Mouse (Mus musculus): ENCODE measurements at regions not wholly inside any gene's neighbourhood (a gene's known extent, or its start where the extent isn't known, plus 50 kb on each side); places are given as distances from the start of the nearest gene placed in this dataset.

DNA sequence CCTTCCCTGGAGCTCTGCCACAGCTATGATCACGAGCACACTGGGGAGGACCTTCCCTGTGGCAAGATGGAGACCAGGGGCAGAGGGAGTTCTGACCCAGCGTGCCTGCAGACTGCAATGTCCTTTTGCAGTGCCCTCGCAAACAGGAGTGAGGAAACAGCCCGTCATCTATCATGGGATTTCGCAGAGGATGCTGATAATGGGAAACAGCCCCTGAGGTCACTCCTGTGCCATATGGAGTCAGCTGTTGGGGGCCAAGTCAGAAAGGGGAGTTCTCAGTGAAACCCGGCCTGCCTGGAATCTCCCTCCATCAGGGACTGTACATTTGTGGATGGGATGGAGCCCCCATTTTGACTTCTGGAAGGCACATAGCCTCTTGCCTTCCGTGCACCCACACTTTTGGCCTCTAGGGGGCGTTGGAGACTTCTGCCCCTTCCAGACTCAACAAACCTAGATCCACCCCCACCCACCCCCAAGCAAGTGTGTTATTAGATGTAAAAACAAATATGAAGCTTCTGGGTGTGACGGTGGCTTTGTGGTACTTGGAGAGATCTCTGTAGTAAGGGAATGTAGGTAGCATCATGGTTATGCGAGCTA, 98.1 kb downstream of the Kdr start:
- in situ Hi-C loops (cut with MseI, MboI): no loop called here

DNA sequence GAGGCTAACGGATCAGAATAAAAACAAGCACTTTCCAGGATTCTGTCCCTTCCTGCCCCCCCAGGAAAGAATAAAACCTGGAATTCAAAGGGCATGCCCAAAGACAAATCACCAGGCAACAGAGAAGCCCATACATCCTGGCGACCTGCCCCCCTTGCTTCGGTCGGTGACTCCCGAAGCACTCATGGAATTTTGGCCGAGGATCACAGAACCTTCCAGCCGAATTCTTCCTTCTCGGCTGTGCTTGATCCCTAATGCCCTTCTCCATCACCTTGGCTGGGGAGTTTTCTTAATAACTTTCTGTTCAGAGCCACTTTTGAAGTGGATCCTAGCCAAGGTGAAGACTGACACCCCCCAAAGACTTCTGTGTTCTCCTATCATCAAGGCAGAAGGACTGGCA, 99.9 kb downstream of the Kdr start:
- in situ Hi-C loops (cut with MseI, MboI): loop anchor here in 1 of 2 experiments (10.0 kb wide), 1 partner anchor 166 kb away; no protein-coding TSS in a partner anchor

DNA sequence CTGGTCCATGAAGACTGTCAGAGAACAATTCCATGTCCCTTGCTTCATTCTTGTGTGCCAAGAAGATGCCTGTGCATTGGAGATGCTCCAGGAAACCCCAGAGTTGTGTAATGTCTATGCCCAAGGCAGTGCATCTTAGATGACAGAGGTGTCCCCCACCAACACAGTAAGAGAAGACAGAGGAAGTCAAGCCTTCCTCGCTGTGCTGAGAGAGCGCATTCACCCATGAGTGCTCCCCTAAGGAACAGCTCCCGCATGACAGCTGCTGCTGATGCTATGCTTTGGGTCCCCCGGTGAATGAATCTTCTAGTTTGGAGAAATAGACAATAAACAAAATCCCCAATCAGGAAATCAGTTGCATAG, 100.7 kb downstream of the Kdr start:
- in situ Hi-C loops (cut with MseI, MboI): loop anchor here in 1 of 2 experiments (10.0 kb wide), 1 partner anchor 167 kb away; no protein-coding TSS in a partner anchor

DNA sequence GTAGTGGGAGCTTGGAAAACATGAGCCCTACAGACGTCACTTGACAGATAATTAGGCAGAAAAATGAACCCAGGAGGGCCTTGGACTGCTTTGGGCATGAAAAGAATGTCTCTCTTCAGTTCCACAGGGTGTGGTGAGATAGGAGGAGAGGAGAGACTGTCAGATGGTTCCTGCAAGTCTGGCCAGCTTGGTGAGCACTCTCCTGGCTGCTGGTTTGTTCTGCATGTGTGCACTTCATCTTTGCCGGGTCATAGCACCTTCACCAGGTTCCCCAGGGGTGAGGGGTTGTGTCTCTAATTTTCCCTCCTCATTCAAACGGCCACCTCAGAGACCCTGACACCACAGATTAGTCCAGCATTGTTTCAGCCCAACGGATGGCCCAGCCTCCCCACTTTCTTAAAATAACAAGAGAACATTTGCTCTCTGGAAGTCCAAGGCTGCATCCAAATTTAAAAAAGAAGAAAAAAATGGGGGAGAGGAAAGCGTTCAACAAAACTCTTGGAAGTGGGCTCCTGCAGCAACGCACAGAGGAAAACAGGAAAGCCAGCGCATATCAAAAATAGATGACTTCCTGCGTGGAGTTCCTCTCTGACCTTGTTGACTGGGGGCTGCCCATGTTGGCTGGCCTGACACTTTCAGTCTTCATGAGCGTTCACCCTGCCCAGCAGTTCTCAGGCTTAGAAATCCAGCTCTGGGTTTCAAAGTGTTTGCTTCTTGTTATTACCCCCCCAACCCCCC, 101.2 kb downstream of the Kdr start:
- in situ Hi-C loops (cut with MseI, MboI): loop anchor here in 1 of 2 experiments (10.0 kb wide), 1 partner anchor 168 kb away; no protein-coding TSS in a partner anchor

DNA sequence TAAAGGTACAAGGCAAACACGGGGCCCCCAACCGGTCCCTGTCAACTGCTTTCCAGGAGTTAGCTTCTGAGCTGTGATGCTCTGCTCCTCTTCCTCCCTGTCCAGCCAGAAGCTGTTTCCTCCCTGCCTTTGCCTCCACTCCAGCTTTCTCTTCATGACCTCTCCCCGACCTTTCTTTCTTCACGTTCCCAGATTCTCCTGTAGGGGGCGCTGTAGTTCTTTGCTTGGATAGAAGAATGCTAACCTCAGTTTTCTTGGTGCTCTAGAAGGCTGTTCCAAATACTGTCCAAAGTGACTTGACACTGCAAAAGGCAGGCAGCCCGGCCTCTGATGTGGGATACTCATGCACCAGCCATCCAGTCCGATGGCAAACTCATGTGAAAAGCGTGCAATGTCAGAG, 107.1 kb downstream of the Kdr start:
- in situ Hi-C loops (cut with MseI, MboI): loop anchor here in 1 of 2 experiments (10.0 kb wide), 1 partner anchor 174 kb away; no protein-coding TSS in a partner anchor

DNA sequence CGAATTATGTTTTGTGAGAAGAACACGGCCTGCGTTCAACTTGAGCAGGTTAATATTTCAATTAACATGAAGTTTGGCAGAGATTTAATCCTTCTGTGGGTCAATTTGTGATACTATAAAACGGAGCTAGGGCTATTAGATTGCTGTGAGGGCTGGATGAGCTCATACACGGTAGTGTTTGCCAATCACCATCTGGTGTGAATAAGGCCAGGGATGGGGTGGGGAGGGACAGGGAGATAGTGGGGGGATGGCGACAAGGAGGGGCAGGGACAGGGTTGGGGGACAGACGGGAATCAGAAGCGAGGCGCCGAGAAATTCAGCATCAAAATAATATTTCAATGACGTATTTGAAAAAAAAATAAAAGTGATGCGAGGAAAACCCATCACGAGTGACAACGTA, 107.6 kb downstream of the Kdr start:
- in situ Hi-C loops (cut with MseI, MboI): loop anchor here in 1 of 2 experiments (10.0 kb wide), 1 partner anchor 174 kb away; no protein-coding TSS in a partner anchor

DNA sequence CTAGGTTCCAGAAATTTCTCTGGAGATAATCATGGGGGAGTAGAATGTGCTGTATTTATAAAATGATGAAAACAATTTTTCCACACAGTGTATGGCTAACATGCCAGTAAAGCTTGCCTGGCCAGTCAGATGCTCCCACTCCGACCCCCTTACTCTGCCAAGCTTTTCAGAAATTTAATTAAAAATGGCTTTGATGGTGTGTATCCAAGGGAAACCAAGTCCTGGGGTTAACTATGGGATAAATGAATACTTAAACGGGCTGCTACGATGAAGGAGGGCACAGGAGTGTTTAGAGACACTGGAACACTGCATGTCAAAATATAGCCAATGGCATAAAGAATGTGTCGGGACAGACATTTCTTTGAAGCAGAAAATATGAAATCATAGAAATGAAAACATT, 108.7 kb downstream of the Kdr start:
- in situ Hi-C loops (cut with MseI, MboI): loop anchor here (5.0 kb wide), 1 partner anchor 258 kb away; no protein-coding TSS in a partner anchor

DNA sequence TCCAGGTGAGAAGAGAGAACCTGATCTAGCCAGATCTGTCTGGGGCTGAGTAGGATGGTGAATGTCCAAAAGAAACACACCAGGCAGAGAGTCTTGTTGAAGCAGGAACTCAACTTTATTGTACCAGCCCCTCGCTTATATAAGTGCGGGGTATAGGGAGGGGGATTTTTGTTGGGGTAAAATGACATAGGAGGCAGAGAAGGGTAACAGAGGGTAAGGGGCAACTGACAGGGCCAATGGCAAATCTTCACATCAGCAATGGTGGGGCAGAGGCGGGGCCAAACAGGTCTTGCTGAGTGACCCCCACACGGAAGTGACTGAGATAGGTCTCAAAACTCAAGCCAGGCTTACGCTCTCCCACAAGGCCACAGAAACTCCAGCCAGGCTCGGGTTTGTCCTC, 113.2 kb downstream of the Kdr start:
- in situ Hi-C loops (cut with MseI, MboI): loop anchor here (5.0 kb wide), 1 partner anchor 262 kb away; no protein-coding TSS in a partner anchor

DNA sequence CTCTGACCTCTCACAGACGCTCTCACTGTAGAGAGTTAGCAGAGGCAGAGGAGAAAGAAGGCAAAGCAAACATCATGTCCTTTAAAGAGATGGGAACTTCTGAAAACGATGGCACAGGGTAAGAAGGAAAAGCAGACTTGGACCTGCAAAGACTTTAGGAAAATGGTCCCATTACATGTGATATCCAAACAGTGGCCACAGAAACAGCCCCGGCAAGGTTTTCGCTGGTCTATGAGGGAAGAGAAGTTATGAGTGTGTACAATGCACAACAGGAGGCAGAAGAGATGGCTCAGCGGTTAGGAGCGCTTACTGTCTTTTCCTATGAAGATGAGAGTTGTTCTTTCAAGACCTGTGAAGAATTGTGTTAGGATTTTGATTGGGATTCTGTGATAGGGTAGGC, 114.9 kb downstream of the Kdr start:
- in situ Hi-C loops (cut with MseI, MboI): no loop called here

DNA sequence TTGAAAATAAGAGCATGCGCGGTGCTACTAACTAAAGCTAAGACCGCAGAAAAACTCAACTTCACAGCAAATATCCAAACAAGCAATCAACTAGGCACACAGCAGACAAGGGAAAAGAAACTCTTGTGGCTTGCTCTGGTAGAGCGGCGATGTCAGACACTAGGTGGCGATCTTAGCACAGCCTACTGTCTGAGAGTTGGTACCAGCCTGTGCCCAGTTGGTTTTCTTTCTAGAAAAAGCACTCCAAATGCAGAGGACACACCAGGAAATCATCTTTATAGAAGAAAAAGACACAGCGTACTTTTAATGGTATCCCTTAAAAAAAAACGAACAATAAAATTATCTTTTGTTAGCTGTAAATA, 115.6 kb downstream of the Kdr start:
- in situ Hi-C loops (cut with MseI, MboI): no loop called here

DNA sequence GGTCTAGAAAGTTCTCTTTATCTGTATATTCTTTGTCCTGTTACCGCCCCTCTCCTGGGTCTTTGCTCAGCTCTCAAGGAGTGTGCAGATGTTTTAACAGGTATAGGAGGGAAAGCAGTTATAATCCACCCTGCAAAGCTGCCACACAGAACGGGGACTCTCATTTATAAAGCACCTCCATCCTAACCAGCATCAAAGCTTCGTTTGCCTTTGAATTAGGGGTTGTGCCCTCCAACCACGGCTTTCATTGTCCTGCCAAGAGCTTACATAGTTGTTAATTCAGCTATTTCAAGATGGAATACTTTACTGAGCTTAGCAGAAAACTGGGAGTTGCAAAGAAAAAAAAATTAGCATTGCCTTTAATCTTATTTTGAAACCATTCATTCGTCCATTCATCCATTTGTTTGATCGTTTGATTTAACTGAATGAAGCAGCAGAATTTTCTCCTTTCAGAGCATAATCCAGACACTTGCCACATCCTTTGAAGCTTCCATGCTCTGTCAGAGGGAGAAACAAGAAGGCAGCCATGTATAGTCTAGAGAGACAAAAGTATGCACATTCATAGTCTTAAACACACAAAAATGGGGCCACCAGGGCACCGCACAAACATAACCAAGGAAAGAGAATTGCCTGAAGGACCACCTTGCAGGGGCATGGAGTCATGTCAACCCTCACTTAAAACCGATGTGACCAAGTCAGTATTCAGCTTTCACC, 116.2 kb downstream of the Kdr start:
- in situ Hi-C loops (cut with MseI, MboI): no loop called here

DNA sequence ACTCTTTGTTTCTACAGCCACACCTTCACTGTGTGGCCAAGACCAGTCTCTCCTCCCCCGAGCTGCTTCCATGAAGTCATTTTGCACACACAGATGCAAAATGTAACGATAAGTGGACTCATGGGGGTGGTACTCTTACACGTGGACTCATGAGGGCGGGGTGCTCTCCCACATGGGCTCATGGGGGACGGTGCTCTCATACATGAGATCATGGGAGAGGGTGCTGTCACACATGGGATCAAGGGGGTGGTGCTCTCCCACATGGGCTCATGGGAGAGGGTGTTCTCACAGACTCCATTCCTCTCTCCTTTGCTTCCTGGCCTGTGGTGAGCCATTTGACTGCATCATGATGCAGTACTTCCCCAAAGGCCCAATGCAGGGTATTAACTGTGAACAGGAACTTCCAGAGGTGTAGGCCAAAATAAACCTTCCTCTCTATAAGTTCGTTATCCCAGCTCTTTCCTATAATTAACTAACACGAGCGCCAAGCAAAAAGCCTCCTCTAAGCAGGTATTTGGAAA, 118.9 kb downstream of the Kdr start:
- in situ Hi-C loops (cut with MseI, MboI): loop anchor here in 1 of 2 experiments (10.0 kb wide), 1 partner anchor 645 kb away; no protein-coding TSS in a partner anchor

DNA sequence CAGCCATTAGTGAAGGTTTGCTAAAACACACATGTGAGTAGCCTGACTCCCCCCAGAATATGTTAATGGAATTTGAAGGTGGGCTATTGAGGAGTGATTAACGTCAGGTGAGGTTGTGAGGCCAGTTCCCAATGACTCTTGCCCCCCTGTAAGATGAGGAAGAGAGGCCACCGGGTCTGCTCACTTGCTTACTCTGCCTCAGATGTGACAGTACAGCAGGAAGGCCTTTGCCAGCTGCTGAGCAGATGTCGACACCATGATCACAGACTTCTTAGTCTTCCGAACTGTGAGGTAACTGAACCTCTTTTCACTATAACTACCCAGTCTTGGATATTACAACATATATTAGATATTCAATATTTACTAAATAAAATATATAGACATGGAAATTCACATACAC, 127.4 kb downstream of the Kdr start:
- in situ Hi-C loops (cut with MseI, MboI): loop anchor here in 1 of 2 experiments (10.0 kb wide), 1 partner anchor 636 kb away; no protein-coding TSS in a partner anchor

DNA sequence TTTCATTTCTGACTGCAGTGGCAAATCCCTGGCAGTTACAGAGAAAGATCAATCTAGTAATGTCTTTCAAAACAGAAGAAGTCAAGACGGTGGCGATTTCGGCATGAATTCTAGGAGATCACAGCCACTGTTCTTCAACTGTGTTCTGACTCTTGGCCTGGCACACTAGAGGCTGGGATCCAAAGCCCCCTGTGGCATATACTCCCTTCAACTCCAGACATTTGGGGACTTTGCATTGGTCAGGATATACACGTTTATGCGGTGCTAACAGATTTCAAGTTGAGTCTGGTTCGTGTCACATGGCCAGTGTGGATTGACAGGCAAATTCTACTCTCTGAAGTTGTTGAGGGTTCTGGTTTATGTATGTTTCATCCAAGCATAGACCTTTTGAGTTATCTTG, 130.3 kb downstream of the Kdr start:
- in situ Hi-C loops (cut with MseI, MboI): loop anchor here in 1 of 2 experiments (10.0 kb wide), 2 partner anchors 263 to 633 kb away; no protein-coding TSS in a partner anchor

DNA sequence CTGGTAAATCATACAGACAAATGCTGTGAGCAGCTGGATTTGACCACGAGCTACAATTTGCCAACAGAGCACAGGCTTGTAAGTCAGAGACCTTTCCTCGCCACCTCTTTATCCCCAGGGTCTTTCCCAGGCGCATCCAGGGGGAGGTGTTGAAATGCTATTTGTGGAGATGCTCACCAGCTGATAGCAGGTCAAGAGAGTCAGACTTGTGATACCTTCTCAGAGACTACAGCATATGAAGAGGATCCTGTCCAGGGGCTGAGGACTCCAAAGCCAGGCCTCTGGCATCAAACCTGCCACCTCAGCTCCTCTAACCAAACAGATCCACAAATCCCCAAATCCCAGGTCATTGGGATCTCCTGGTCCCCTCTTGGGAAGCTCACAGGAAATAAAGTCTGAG, 130.9 kb downstream of the Kdr start:
- in situ Hi-C loops (cut with MseI, MboI): loop anchor here in 1 of 2 experiments (10.0 kb wide), 2 partner anchors 263 to 633 kb away; no protein-coding TSS in a partner anchor

DNA sequence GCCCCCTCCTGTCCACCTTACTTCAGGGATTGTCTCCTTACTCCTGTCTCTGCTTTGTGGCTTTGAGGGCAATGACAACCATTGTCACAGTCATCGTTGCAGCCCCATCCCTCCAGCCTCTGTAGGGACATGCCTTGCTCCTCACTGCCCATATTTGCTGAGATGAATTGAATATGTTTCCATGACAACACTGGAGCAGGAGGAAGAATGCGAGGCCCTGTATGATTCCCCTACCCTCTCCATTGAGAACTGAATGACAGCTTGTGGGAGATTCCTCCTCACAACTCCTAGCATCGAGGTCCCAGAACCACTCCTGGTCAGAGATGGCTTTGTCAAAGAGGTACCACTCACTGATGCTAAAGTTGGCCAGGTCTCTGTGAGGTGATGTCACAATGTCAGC, 132.2 kb downstream of the Kdr start:
- in situ Hi-C loops (cut with MseI, MboI): loop anchor here in 1 of 2 experiments (10.0 kb wide), 2 partner anchors 261 to 631 kb away; no protein-coding TSS in a partner anchor

DNA sequence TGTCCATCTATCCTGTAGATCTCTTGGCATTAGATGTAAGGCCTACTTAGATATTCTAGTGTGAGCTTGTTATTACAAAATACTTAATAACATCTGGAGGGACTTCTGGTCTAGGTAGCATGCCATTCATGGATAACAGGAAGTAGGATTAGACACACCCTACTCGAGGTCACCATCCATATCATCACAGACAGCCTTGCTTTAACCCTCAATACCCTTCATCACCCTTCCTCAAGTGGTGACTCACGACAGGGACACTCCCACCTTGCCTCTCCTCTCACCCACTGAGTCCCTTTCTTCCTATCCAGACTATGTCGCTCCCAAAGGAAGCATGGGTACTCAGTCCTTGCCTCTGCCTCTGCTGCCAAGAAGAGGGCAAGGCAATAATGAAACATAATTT, 134.5 kb downstream of the Kdr start:
- in situ Hi-C loops (cut with MseI, MboI): loop anchor here in 1 of 2 experiments (10.0 kb wide), 2 partner anchors 259 to 629 kb away; no protein-coding TSS in a partner anchor

DNA sequence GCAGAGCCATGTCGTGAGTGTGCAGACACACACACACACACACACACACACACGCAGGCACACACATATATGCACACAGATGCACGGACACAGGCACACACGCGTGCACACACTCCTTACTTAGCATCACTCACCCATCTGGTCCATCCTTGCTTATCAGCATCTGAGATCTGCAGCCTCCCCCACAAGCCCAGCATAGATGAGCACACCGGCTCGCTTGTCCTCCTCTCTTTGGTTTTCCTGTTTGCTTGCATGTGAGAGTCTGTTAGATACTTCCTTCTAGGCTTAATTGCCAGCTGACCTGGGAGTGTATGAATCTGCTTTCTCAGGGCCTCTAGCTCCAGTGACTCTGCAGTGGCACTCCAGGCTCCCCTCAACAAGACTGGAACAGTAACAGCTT, 137.8 kb downstream of the Kdr start:
- in situ Hi-C loops (cut with MseI, MboI): loop anchor here in 1 of 2 experiments (10.0 kb wide), 2 partner anchors 256 to 626 kb away; no protein-coding TSS in a partner anchor

DNA sequence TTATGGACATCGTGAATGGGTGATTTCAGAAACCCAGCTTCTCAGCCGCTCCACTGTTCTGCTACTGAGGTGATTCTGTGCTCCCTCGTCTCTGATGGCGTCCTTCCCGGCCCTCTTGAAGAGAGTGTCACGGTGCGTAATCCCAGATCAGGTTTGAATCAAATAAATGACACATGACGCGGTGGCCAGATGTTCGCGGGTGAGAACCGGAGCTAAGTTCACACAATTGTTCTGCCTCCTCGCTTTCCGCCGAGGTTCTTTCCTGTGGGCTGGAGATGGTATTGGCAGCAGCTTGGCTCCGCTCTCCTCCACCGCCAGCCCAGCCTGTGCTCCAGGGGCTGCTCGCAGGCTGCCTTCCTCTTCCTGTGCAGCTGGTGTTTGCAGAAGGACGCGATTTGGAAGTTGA, 142.7 kb downstream of the Kdr start:
- in situ Hi-C loops (cut with MseI, MboI): no loop called here

DNA sequence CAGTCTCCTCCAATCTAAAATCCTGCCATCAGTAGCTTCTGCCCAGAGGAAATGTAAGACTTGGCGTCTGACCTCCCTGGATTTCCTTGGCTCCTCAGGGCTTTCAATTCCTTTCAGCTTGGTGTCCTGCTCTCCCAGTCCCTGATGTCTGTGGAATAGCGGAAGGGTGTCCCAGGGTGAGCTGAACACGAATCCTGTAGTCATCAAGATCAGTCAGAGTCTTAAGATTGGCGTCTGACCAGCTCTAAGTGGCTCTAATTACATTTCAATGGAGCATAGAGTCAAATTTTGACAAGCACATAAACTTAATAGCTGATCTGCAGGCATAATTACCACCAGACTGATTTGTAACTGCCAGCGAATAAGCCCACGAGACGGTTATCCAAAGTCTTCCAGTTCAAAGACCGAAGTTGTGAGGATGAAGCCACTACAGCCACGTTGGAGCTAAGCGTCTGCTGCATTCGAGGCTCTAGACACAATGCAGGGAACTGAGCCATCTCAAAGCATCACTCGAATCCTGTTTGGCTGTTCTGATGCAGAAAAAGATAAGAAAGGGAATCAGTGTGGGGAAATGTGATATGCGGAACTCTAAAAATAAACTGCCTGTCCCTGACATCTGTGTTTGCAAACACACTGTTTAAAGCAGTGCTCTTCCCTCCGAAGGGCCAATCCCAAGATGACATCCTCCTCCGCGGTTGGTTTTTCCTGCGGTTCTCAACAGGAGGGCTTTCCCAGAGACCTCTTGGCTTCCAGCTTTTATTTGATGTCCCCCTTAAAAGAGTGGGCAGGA, 143.3 kb downstream of the Kdr start:
- in situ Hi-C loops (cut with MseI, MboI): no loop called here

DNA sequence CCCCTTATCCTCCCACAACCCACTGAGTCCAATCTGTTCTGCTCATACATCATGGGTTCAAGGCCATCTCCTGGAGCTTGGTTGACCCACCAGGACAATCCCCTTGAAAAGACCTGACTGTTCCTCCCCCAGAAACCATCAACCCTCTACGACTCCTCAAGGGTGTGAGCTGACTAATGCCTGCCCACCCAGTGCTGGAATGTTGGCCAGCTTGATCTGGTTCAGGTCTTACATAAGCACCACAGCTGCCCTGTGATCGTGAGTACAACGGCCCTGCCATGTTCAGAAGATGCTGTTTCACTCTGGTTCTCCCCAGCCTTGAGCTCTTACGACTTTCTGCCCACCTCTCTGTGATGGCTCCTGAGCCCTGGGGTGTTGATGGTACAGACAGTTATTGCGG, 145.9 kb downstream of the Kdr start:
- in situ Hi-C loops (cut with MseI, MboI): no loop called here

Data from mouse trophoblast stem cell (cell line).